Mouse (Mus musculus) erythroblast, embryonic 14.5 days (primary cell): Measurements from ENCODE around the gene Limch1.

Experiments
- GATA1 ChIP-seq: IDR thresholded peaks from 2 replicates; pipeline ENCODE4 v1.6.1; 2012; ENCODE audit warnings: low read length, inconsistent platforms, mixed read lengths
- TAL1 ChIP-seq: IDR thresholded peaks from 3 replicates; pipeline ENCODE4 v1.6.1; 2012; ENCODE audit warnings: low read length, inconsistent platforms, mixed read lengths

- TF ChIP-seq GATA1 (no peak), TAL1 (no peak)
These were observed 222.0 kb downstream of the Limch1 start for GRCm38 (mm10) chr5:66967646-66968045.
